Mouse (Mus musculus) kidney, postnatal 0 days (tissue): ENCODE data around the gene E2f6. TPM values are rescaled to one million over a fixed set of nuclear protein-coding genes. Genes with fewer than 3 reads are reported as not detected.
A peak's percentile ranks its signal among the peaks of the same experiment; 100 is the strongest.

ENCODE experiments used
- ATAC-seq: fragments of 200-750 bp; cut with Nextera tagmentation; replicated peaks from 2 replicates; pipeline ENCODE4 v1.8.0; 2017; ENCODE audit warnings: low read depth, moderate number of reproducible peaks, moderate TSS enrichment, moderate library complexity; ENCODE audit not compliant: low FRiP score
- DNase-seq: peaks from one replicate; pipeline ENCODE4 v3.0.0-alpha.2; 2016; ENCODE audit warnings: low spot score
- H3K27ac ChIP-seq: fragments of 300-500 bp; sonication (generic); 2 replicates; pipeline ENCODE4 v1.5.1; 2014; ENCODE audit warnings: mild to moderate bottlenecking
- H3K27me3 ChIP-seq: fragments of 300-500 bp; sonication (generic); 2 replicates; pipeline ENCODE4 v1.6.1; 2014; ENCODE audit warnings: low read length, mixed read lengths; ENCODE audit not compliant: insufficient read depth
- H3K36me3 ChIP-seq: fragments of 300-500 bp; sonication (generic); 2 replicates; pipeline ENCODE4 v1.6.1; 2014; ENCODE audit warnings: low read length, mixed read lengths; ENCODE audit not compliant: insufficient read depth
- H3K4me1 ChIP-seq: fragments of 300-500 bp; sonication (generic); replicated peaks from 2 replicates; pipeline ENCODE4 v1.6.1; 2014; ENCODE audit warnings: antibody characterized with exemption, low read length, mixed read lengths; ENCODE audit not compliant: insufficient read depth
- H3K4me2 ChIP-seq: fragments of 300-500 bp; sonication (generic); 2 replicates; pipeline ENCODE4 v1.6.1; 2014; ENCODE audit warnings: mild to moderate bottlenecking, low read length, moderate library complexity, mixed read lengths
- H3K4me3 ChIP-seq: fragments of 300-500 bp; sonication (generic); replicated peaks from 2 replicates; pipeline ENCODE4 v1.5.1; 2014; ENCODE audit warnings: low read depth, low read length
- H3K9ac ChIP-seq: fragments of 300-500 bp; sonication (generic); 2 replicates; pipeline ENCODE4 v1.6.1; 2014; ENCODE audit warnings: low read depth, low read length
- H3K9me3 ChIP-seq: fragments of 300-500 bp; sonication (generic); replicated peaks from 2 replicates; pipeline ENCODE4 v1.6.1; 2016; ENCODE audit warnings: low read length, inconsistent platforms, mixed read lengths
- CTCF ChIP-seq: IDR thresholded peaks from 2 replicates; pipeline ENCODE4 v1.5.1; 2016; ENCODE audit warnings: antibody characterized with exemption, low read depth, mild to moderate bottlenecking, moderate library complexity
- WGBS: fragments of 180-500 bp; shearing (Covaris S2); extraction: QIAGEN DNeasy Blood & Tissue Kit; methylation state at CpG from one replicate; pipeline ENCODE4 v1.1.7; 2014; 5-methylcytosine and 5-hydroxymethylcytosine counted together
- polyA plus RNA-seq: library from polyadenylated mRNA; unstranded; fragments of >200 nt; fragmentation: Nextera tagmentation; extraction: Ambion mirVana; gene quantifications from 2 replicates; pipeline ENCODE4 v1.2.1, GENCODE M21; 2015

The E2f6 gene
- polyA plus RNA-seq, 1 experiment from 2014 or later, result 26.8 TPM

GRCm38 (mm10) chr12:16850431-16851375 is 39.9 kb downstream of the E2f6 start:
- H3K9me3 ChIP-seq, result no peaks in the 10 kb centered on the region
- H3K36me3 ChIP-seq, result no peaks in the 10 kb centered on the region
- no peaks in the 10 kb centered on the region for H3K27me3 ChIP-seq
- H3K4me2 ChIP-seq, result no peak overlapping the region
- peak; percentile 40; the same call in 1 of the 2 replicates for TF ChIP-seq CTCF
- peak; percentile 79 for DNase-seq
- H3K9ac ChIP-seq, result no peak overlapping the region
- H3K27ac ChIP-seq, result no peak overlapping the region
- H3K4me1 ChIP-seq, result 0 out of 2 replicates have a peak, but pooled peaks cover 6% of the 10 kb centered on the region
- peak; percentile 80 for ATAC-seq
- no peak overlapping the region for H3K4me3 ChIP-seq
- WGBS, result 41% methylated on average over 16 of the region's 16 CpGs

DNA sequence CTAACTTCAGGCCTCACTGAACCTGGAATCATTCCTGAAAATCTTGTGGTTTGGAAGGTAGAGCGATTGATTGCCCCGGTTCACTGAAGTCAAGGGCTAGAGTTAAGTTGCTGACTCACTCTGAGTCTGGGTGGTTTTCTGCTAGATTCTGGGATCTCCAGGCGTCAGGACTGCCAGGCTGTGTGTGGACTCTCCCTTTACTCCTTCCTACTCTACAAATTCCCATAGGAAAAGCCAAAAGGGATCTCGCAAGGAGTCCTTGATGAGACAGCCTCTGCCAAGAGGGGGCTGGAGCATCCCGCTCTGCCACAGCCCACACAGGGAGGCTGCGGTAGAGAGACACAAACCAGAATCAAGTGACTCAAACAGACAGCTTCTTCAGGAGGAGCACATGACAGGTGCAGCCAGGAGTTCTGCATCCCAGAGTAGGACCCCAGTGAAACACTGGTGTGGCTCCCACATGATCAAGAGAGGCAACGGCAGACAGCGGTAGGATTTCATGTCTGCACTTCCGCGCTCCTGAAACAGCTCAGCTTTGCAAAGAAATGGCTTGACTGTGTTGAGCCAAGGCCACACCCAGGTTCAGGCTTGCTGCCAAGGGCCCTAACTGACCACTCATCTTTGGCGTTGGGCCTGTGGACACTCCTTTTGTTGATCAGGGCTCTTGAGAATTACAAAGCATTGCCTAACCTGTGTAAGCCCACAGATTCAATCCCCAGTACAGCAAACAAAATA is 42.8 kb downstream of the E2f6 start:
- H3K9me3 ChIP-seq, result no peaks in the 10 kb centered on the region
- 0 out of 2 replicates have a peak, but pooled peaks cover 6% of the 10 kb centered on the region for H3K4me1 ChIP-seq
- no peaks in the 10 kb centered on the region for H3K36me3 ChIP-seq
- no peak for DNase-seq
- H3K9ac ChIP-seq, result no peak overlapping the region
- no peak overlapping the region for H3K4me2 ChIP-seq
- no peak for TF ChIP-seq CTCF
- no peak overlapping the region for H3K4me3 ChIP-seq
- no peak overlapping the region for H3K27ac ChIP-seq
- 58% methylated on average over 11 of the region's 11 CpGs for WGBS
- H3K27me3 ChIP-seq, result no peaks in the 10 kb centered on the region
- ATAC-seq, result no peak

DNA sequence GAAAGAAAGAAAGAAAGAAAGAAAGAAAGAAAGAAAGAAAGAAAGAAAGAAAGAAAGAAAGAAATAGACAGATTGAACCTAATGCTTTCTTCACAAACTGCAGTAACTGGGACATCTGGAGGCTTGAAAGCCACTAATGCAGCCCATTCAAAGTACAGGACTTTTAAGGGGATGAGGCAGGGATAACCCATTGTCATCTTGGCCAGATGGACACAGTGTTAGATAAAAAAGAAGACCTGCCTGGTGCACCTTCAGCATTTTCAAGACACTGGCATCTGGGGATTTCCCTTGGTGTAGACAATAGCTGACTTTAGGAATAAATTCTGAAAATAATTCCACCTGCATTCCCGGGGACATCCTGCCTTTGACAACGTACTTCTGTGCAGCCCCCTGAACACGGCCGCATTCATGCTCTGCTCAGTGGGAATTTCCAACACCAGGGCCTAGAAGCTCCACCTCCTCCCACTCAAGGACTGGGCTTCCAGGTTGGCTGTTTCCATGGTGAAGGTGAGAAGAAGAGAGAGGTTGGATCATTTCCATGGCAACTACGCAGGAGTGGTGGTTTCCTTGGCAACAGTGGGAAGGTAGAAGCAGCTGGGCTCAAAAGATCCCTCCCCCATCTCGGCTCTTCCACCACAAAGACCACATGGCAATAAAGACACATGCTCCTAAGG is 45.0 kb downstream of the E2f6 start:
- H3K9ac ChIP-seq, result no peak overlapping the region
- ATAC-seq, result no peak
- H3K4me2 ChIP-seq, result no peak overlapping the region
- no peak overlapping the region for H3K27ac ChIP-seq
- DNase-seq, result no peak
- 0 out of 2 replicates have a peak, but pooled peaks cover 6% of the 10 kb centered on the region for H3K4me1 ChIP-seq
- no peaks in the 10 kb centered on the region for H3K9me3 ChIP-seq
- WGBS, result 40% methylated on average over 6 of the region's 6 CpGs
- no peaks in the 10 kb centered on the region for H3K27me3 ChIP-seq
- TF ChIP-seq CTCF, result no peak
- H3K4me3 ChIP-seq, result no peak overlapping the region
- H3K36me3 ChIP-seq, result no peaks in the 10 kb centered on the region

DNA sequence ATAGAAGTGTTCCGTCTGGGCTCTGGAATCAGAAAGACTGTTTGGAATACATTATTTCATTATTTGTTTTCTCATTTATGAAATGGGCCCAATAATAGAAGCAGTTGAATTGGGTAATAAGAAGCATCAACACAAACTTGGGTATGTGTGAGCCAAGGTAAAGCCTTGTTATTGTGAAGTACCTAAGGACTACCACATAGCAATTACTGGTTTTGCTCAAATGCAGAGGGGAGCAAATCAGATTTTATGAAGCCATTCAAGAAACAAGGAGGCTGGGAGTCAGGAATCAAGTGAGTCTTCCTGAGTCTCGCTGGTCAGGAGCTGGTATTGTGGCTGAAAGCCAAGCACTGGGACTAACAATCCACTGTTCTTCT is 45.5 kb downstream of the E2f6 start:
- ATAC-seq (no peak), DNase-seq (no peak)
- WGBS, result 65% methylated on average over 2 of the region's 2 CpGs
- Histone ChIP-seq H3K27me3 (no peaks in the 10 kb centered on the region), H3K27ac (no peak overlapping the region), H3K36me3 (no peaks in the 10 kb centered on the region), H3K4me3 (no peak overlapping the region), H3K9me3 (no peaks in the 10 kb centered on the region), H3K4me1 (peaks cover 6% of the 10 kb centered on the region; the same call in 1 of the 2 replicates), H3K9ac (no peak overlapping the region), H3K4me2 (no peak overlapping the region)
- no peak for TF ChIP-seq CTCF

DNA sequence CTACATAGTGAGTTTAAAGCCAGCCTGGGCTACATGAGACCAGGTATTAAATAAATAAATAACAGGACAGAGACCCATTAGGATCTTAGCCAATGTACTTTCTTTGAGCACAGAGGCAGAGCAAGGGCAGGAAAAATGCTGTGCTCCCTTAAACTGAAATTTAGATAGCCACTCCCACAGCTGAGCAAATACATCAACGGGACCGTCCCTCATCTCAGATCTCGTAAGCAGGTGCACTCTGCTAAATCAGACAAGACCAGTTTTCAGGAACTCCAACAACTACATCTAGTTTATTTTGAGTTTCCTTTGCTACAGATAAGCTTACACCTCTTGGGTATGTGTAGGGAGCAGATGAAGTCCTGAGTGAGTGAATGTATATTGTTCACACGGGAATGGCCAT is 47.3 kb downstream of the E2f6 start:
- no peak for DNase-seq
- no peak for TF ChIP-seq CTCF
- Histone ChIP-seq H3K4me1 (peaks cover 6% of the 10 kb centered on the region; the same call in 1 of the 2 replicates), H3K27ac (no peak overlapping the region), H3K4me2 (no peak overlapping the region), H3K4me3 (no peak overlapping the region), H3K9ac (no peak overlapping the region), H3K27me3 (no peaks in the 10 kb centered on the region), H3K9me3 (no peaks in the 10 kb centered on the region), H3K36me3 (no peaks in the 10 kb centered on the region)
- no peak for ATAC-seq
- WGBS, result 49% methylated on average over 4 of the region's 4 CpGs

- Histone ChIP-seq H3K9ac (no peak overlapping the region), H3K4me3 (no peak overlapping the region)
- WGBS, result 92% methylated on average over 2 of the region's 2 CpGs
These were observed 49.0 kb downstream of the E2f6 start for GRCm38 (mm10) chr12:16859781-16860180.

More at GRCm38 (mm10) chr12:16859781-16860180, 49.0 kb downstream of the E2f6 start:
- H3K27me3 ChIP-seq, result no peaks in the 10 kb centered on the region
- H3K4me1 ChIP-seq, result no peaks in the 10 kb centered on the region; the same call in 1 of the 2 replicates
- H3K4me2 ChIP-seq, result no peak overlapping the region
- H3K36me3 ChIP-seq, result no peaks in the 10 kb centered on the region
- DNase-seq (no peak), ATAC-seq (no peak)
- no peak overlapping the region for H3K27ac ChIP-seq
- TF ChIP-seq CTCF, result no peak
- H3K9me3 ChIP-seq, result no peaks in the 10 kb centered on the region
